Mouse (Mus musculus) lung, postnatal 14 days (tissue): Measurements from ENCODE around the gene Osgep.
"Not testable (repeated sequence)": the region's sequence is repeated elsewhere in the genome, so short reads cannot be mapped to it uniquely, and the experiment has no call there.

Source experiments
- DNase-seq: peaks from one replicate; pipeline ENCODE4 v3.0.0; 2021

Gene Osgep

DNA sequence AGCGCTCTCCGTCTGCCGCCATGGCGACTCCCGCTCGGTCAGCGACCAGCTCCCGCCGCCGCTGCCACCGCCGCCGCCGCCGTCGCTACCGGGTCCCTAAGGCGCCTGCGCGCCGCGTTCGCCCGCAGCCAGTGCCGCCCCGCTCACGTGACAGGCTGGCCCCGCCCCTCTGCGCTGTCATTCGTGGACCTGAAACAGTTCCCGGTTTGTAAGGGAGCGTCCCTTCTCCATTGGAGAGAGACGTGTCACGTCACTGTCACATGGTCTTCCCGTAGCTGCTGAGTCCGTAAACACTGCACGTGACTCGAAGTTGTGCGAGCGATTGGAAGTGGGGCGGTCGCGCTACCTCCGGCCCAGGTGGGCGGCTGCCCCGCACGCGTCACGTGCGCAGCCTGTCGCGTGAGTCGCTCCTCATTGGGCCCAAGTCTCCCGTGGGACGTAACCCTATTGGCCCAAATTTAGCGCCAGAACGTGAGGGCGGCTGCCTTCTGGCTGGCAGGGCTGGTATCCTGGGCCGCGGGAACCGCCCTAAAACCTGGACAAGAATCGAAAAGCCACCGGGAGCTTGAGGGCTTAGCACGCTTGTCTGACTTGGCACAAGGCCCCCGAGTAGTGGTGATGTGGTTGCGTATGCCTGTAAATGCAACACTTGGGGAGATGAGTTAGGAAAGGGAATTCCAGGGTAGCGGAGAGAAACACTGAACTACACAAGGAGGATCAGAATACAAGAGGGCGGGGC lies 6.2 kb upstream of the Osgep start, which contains the start of the genes Pip4p1 and Pnp:
TSS of gene Pip4p1 (minus strand) at position 103 of the 739 bp plus-strand sequence.
TSS of gene Pnp (plus strand) at position 329 of the 739 bp plus-strand sequence.
- DNase-seq: peak; percentile 99

- DNase-seq: peak; percentile 54
Measured at GRCm38 (mm10) chr14:50930377-50930753, 5.7 kb upstream of the Osgep start.

- DNase-seq: no peak
Measured at GRCm38 (mm10) chr14:50929951-50930350, 5.3 kb upstream of the Osgep start.

- no peak for DNase-seq
Measured at GRCm38 (mm10) chr14:50927366-50927765, 2.7 kb upstream of the Osgep start.

- no peak for DNase-seq
Measured at GRCm38 (mm10) chr14:50925111-50925920, 623 bp upstream of the Osgep start.

DNA sequence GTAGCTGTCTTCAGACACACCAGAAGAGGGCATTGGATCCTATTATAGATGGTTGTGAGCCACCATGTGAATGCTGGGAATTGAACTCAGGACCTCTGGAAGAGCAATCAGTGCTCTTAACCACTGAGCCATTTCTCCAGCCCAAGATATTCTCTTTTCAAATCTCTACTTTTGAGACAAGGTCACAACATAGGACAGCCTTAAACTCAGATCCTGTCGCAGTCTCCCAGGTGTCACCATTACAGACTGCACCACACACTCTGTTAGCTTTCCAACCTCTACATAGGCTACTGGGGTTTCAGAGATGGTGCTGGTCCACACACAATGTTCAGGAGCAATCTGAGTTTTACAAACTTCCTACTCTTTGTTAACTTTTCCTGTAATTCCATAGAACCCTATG lies 1.3 kb downstream of the Osgep start:
- DNase-seq: not testable (repeated sequence)

- DNase-seq: no peak
Measured at GRCm38 (mm10) chr14:50911356-50911755, 13.3 kb downstream of the Osgep start.

DNA sequence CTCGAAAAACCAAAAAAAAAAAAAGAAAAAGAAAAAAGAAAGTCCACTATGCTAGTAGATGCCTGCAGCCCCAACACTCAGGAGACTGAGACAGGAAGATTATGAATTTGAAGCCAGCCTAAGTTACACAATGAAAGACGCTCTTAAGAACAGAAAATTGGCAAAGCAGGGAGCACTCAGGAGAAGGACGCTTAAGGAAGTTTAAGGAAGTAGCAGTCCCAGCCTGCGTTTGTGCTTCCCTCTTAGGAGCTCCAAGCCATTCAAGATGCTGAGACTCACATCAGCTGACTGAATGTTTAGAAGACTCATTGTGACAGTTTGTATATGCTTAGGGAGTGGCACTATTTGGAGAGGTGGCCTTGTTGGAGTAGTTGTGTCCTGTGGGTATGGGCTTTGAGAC lies 16.6 kb downstream of the Osgep start:
- DNase-seq: no peak

DNA sequence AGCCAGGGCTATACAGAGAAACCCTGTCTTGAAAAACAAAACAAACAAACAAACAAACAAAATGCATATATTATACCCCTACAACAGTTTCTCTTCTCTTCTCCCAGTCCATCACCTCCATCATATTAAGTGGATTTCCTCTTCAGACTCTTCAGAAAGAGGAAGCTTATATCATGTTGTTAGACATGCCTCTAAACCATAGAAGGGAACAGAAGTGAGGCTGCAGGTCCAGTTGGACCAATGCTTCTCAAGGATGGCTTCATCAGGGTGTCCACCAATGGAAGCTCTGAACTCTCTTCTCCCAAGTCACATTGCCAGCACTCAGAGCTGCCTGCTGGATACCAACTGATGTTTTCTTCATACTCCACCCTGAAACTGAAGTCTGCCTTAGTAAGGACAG lies 19.4 kb downstream of the Osgep start:
- DNase-seq: not testable (repeated sequence)

- DNase-seq: no peak
Measured at GRCm38 (mm10) chr14:50904828-50905129, 19.9 kb downstream of the Osgep start.

DNA sequence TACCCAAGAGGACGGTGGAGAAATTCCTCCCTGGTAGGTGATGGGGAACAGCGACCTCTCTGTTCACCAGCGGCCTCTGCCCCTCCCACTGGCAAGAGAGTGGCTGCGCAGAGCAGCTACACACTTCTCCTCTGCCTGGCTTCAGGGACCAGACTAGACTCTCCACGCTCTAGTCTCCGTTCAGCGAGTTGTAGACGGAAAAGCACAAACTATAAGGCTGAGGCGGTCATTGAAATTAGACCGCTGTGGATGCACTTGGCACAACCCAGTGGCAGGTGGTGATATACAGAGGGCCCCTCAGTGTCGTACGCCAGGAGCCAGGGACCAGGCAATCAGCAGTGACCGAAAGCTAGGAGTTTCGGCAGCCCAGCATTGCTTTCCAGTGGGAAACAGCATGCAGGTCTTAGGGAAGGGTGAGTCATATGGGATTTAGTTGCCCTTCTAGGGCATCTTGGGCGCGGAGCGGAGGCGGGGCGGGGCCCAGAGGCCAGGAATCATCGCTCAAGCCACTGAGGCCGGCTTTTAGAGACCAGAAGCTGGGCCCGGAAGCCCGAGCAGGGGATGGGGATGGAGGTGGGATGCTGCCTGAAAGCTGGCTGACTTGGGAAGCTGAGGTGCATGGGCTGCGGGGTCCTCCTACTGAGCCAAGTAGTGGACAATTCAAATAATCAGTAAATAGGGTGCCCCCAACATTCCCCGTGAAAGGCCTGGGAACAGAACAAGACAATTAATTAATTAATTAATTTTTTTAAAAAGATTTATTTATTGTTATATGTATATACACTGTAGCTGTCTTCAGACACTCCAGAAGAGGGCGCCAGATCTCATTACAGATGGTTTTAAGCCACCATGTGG lies 20.5 kb downstream of the Osgep start:
- DNase-seq: peak; percentile 39

DNA sequence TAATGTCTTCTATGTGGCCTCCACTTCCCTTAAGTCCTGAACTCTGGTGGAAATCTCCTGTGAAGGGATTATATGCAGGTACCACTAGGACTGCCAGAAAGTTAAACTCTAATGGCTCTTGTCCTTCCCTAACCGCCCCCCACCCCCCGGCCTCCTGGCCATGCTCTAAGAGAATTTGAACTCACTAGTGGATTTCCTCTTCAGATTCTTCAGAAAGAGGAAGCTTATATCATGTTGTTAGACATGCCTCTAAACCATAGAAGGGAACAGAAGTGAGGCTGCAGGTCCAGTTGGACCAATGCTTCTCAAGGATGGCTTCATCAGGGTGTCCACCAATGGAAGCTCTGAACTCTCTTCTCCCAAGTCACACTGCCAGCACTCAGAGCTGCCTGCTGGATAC lies 26.7 kb downstream of the Osgep start:
- not testable (repeated sequence) for DNase-seq

GRCm38 (mm10) chr14:50897374-50897765 lies 27.3 kb downstream of the Osgep start, which contains the start of gene Klhl33:
TSS of gene Klhl33 (minus strand) at chr14:50897507.
- DNase-seq: peak; percentile 5

DNA sequence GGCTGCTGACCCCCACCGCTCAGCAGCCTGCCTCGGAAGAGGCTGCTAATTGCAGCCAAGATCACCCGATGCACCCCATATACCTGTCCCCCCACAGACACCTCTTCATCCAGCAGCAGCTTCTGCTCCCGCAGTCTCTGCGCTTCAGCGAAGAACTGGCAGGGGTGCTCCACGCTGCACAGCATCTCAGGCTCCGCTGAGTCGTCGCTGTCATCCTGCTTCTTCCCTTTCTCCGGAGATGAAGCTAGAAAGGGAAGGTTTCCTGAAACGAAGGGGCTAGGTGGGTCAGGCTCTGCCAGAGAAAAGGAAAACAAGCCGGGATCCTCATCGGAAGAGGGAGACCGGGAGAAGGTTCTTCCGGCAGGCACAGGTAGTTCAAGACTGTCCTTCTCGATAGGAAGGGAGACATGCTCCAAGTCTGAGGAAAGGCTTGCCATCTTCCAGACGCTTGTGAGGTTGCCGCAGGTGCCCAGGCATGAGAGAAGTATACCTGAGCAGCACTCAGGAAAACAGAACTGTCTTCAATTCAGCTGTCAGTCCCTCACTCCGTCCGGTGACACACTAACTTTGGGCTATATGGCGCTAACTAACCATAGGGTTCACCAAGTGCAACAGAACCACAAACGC lies 27.8 kb downstream of the Osgep start:
- no peak for DNase-seq

GRCm38 (mm10) chr14:50895985-50896746 lies 28.5 kb downstream of the Osgep start:
- peak; percentile 72 for DNase-seq

DNA sequence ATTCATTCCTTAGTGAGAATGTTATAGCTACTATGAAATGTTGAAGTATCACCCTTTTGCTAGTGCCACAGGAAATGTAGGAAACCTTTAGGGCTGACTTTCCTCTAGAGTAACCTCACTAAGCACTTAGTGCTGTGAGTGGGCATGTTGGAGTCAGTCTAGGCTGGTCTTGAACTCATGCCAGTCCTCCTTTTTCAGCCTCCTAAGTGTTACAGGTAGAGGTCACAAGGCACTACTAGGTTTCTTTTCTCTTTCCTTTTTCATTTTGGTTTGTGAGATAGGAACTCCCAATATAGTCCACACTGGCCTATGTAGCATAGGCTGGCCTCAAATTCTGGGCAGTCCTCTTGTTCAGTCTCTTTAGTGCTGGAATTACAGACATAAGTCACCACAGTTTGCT lies 29.3 kb downstream of the Osgep start:
- DNase-seq: no peak

- DNase-seq: peak; percentile 54
Measured at GRCm38 (mm10) chr14:50892541-50893459, 31.9 kb downstream of the Osgep start.

DNA sequence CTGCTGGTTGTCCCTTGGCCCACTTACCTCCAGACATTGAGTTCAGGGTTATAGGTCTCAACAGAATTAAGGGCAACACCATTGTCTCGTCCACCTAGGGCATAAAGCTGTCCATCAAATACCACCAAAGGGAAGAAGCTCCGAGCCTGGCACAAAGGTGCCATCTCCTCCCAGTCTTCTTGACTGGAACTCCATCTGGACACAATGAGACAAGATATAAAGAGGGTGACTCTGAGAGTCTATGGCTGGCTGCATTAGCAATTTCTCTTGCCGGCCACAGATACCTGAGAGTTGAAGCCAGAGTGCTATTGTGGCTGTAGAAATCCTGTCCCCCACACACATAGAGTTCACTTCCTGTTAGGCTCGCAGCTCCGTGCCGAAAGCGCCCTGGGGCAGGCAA lies 32.6 kb downstream of the Osgep start:
- DNase-seq: no peak

DNA sequence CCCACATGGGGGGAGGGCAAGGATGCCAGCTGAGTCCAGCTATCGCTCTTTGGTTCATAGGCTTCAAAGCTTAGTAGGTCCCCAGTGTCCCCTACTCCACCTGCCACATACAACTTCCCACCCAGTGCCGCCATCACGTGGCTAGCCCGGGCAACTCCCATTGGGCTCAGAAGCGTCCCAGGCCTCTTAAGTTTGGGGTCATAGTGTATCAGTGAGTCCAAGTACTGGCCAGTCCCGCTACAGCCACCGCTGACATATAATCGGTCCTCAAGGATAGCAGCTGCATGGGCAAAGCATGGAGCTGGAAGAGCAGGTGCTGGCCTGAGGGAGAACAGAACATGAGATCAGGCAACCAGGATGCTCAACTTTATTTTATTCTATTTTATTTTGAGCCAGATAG lies 33.1 kb downstream of the Osgep start:
- DNase-seq: no peak

GRCm38 (mm10) chr14:50876236-50876950 lies 48.3 kb downstream of the Osgep start:
- no peak for DNase-seq
